Mouse (Mus musculus) kidney, adult 2 months (tissue): ENCODE data around the gene Gm4216. TPM values are rescaled to one million over a fixed set of nuclear protein-coding genes. Genes with fewer than 3 reads are reported as not detected.
"Not testable (repeated sequence)": the region's sequence is repeated elsewhere in the genome, so short reads cannot be mapped to it uniquely, and the experiment has no call there.

Experiments
- DNase-seq: peaks from one replicate; pipeline ENCODE4 v3.0.0; 2021
- H3K27ac ChIP-seq: fragments of 200-500 bp; 2 replicates; pipeline ENCODE4 v1.5.1; 2012; ENCODE audit warnings: low read depth, low read length, control low read depth, inconsistent platforms; ENCODE audit not compliant: insufficient read depth
- H3K27me3 ChIP-seq: fragments of 200-500 bp; replicated peaks from 2 replicates; pipeline ENCODE4 v1.6.1; 2012; ENCODE audit warnings: mild to moderate bottlenecking, moderate library complexity, low read length, inconsistent platforms; ENCODE audit not compliant: control insufficient read depth, insufficient read depth
- H3K36me3 ChIP-seq: fragments of 200-500 bp; 2 replicates; pipeline ENCODE4 v1.6.1; 2012; ENCODE audit warnings: mild to moderate bottlenecking, moderate library complexity, low read length, inconsistent platforms; ENCODE audit not compliant: control insufficient read depth, insufficient read depth
- H3K4me1 ChIP-seq: fragments of 200-500 bp; 2 replicates; pipeline ENCODE4 v1.6.1; 2011; ENCODE audit warnings: low read length; ENCODE audit not compliant: control insufficient read depth, insufficient read depth
- H3K4me3 ChIP-seq: fragments of 200-500 bp; 2 replicates; pipeline ENCODE4 v1.5.1; 2011; ENCODE audit warnings: mild to moderate bottlenecking, low read depth, low read length, control low read depth; ENCODE audit not compliant: insufficient read depth
- WGBS: fragments of 180-500 bp; shearing (Covaris S2); methylation state at CpG from one replicate; pipeline ENCODE4 v1.1.7; 2018; 5-methylcytosine and 5-hydroxymethylcytosine counted together
- polyA plus RNA-seq: library from polyadenylated mRNA; depleted of rRNA; stranded (reverse); fragments of >200 nt; gene quantifications from 2 replicates; pipeline ENCODE4 v1.2.3, GENCODE M21; 2012; rRNA removed

The Gm4216 gene
- polyA plus RNA-seq = not detected in 2 replicates

- not testable (repeated sequence) for H3K27me3 ChIP-seq, H3K36me3 ChIP-seq, H3K27ac ChIP-seq, H3K4me3 ChIP-seq, H3K4me1 ChIP-seq, DNase-seq
- WGBS = no CpG with 5 or more reads among the region's 3 CpGs
These were observed at the start of gene Gm4216 for GRCm38 (mm10) chr7:23019823-23020222. Gene Gm4216, minus strand, starts transcription at chr7:23019923.

- H3K4me1 ChIP-seq, DNase-seq, H3K4me3 ChIP-seq, H3K36me3 ChIP-seq, H3K27ac ChIP-seq, H3K27me3 ChIP-seq: not testable (repeated sequence)
- no CpG with 5 or more reads among the region's 1 CpGs for WGBS
These were observed 47.6 kb upstream of the Gm4216 start, which contains the start of gene Gm8720 for GRCm38 (mm10) chr7:23067356-23067755. Gene Gm8720, minus strand, starts transcription at chr7:23067456.

- WGBS = no CpG with 5 or more reads among the region's 1 CpGs
These were observed 35.5 kb upstream of the Gm4216 start, which contains the start of gene Vmn1r163 for GRCm38 (mm10) chr7:23055240-23055639. Gene Vmn1r163, plus strand, starts transcription at chr7:23055540.

GRCm38 (mm10) chr7:22984573-22984972, 35.1 kb downstream of the Gm4216 start, which contains the start of gene Gm4214:
Gene Gm4214, minus strand, starts transcription at chr7:22984673.
- DNase-seq, H3K27me3 ChIP-seq, H3K4me1 ChIP-seq, H3K27ac ChIP-seq, H3K36me3 ChIP-seq, H3K4me3 ChIP-seq: not testable (repeated sequence)
- WGBS = no CpG with 5 or more reads among the region's 5 CpGs

More at GRCm38 (mm10) chr7:23055240-23055639, 35.5 kb upstream of the Gm4216 start, which contains the start of gene Vmn1r163:
- H3K27me3 ChIP-seq, H3K36me3 ChIP-seq, H3K4me3 ChIP-seq, H3K4me1 ChIP-seq, H3K27ac ChIP-seq, DNase-seq: not testable (repeated sequence)

Other genes with a start within 250 kb of the Gm4216 start
- gene Vmn1r158, start 229.1 kb downstream of the Gm4216 start, polyA plus RNA-seq = not detected in 2 replicates
- not detected in 2 replicates for gene Vmn1r159, start 176.3 kb downstream of the Gm4216 start, polyA plus RNA-seq
- not detected in 2 replicates for gene Vmn1r160, start 148.7 kb downstream of the Gm4216 start, polyA plus RNA-seq
- not detected in 2 replicates for gene Gm4214, start 35.2 kb downstream of the Gm4216 start, polyA plus RNA-seq
- not detected in 2 replicates for gene Vmn1r163, start 35.6 kb upstream of the Gm4216 start, polyA plus RNA-seq
- not detected in 2 replicates for gene Gm8720, start 47.5 kb upstream of the Gm4216 start, polyA plus RNA-seq
- gene Gm10662, start 124.6 kb upstream of the Gm4216 start, polyA plus RNA-seq = not detected in 2 replicates
- not detected in 2 replicates for gene Vmn1r165, start 197.4 kb upstream of the Gm4216 start, polyA plus RNA-seq
- not detected in 2 replicates for gene Vmn1r166, start 231.8 kb upstream of the Gm4216 start, polyA plus RNA-seq